Mouse (Mus musculus): Measurements from ENCODE around the gene Ddias. TPM values are rescaled to one million over a fixed set of nuclear protein-coding genes. Genes with fewer than 3 reads are reported as not detected.

The Ddias gene
- total and polyA plus RNA-seq, 2 experiments: 0.21 to 1.0 TPM

DNA sequence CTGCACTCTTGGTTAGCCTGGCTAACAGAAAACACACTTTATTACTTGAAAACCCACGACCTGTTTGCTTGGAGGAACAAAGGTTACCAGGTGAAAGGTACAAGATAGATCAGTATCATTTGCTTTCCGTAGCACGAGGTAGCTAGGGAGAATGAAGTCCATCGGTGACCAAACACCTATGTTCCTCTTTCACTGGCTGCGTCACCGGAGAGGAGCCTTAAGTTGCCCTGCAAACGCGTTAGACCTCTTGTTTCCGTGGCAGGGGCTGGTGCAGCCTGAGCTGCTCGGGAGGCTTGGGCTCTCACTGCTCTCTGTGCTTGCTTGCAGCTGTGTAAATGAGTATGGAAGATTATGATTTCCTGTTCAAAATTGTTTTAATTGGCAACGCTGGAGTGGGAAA is 54.4 kb downstream of the Ddias start:
- peak; percentile 93 for DNase-seq (ENCODE audit: extremely low read depth, low read depth, low spot score)

DNA sequence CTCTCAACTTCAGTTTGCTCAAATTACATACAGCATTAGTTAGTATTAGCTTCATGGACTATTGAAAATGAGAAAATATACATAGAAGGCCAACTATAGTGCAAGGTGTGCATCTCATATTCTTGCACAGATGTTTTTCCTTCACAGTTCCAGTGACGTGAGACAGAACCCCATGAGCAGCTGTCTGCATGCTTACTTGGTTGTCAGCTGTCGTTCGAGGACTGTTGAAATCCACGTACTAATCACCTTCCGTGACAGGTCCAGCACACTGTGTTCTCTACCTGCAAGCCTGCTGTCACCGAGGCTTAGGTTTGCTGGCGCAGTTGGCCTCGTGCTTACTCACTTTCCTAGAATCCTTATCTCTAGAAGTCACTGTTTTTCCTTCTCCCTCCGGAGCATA is 56.2 kb downstream of the Ddias start:
- 76% methylated on average over 9 of the region's 9 CpGs for WGBS
- Histone ChIP-seq H3K4me3 (ENCODE audit: insufficient read depth, low read depth, low read length) (no peak overlapping the region), H3K36me3 (ENCODE audit: control insufficient read depth, insufficient read depth, low read length) (no peaks in the 10 kb centered on the region), H3K4me1 (ENCODE audit: control insufficient read depth, insufficient read depth, low read length) (peaks cover 6% of the 10 kb centered on the region; the same call in 1 of the 2 replicates), H3K27ac (replicated peaks; ENCODE audit: insufficient read depth, low read depth, low read length) (no peak overlapping the region), H3K9ac (ENCODE audit: low read depth, low read length) (no peak overlapping the region), H3K79me2 (ENCODE audit: control insufficient read depth, insufficient read depth, low read length) (peaks cover 5% of the 10 kb centered on the region; the same call in 1 of the 2 replicates), H3K27me3 (ENCODE audit: control insufficient read depth, insufficient read depth, low read length) (no peaks in the 10 kb centered on the region)
- peak; percentile 25 for DNase-seq (ENCODE audit: extremely low read depth, low read depth, low spot score)
- TF ChIP-seq CTCF (IDR thresholded peaks at IDR 0.05; ENCODE audit: low read depth, low read length): no peak
- TF ChIP-seq POLR2A (IDR thresholded peaks at IDR 0.05; ENCODE audit: extremely low read depth, insufficient read depth, low read length): no peak

More for the DNA sequence above, 54.4 kb downstream of the Ddias start:
- TF ChIP-seq POLR2A (IDR thresholded peaks at IDR 0.05; ENCODE audit: extremely low read depth, insufficient read depth, low read length) (0 out of 2 replicates have a peak, but pooled peaks have one; percentile 25), CTCF (IDR thresholded peaks at IDR 0.05; ENCODE audit: low read depth, low read length) (no peak)
- Histone ChIP-seq H3K9ac (ENCODE audit: low read depth, low read length) (peak overlapping the region; percentile 44), H3K79me2 (ENCODE audit: control insufficient read depth, insufficient read depth, low read length) (peaks cover 10% of the 10 kb centered on the region; the same call in 1 of the 2 replicates), H3K27me3 (ENCODE audit: control insufficient read depth, insufficient read depth, low read length) (no peaks in the 10 kb centered on the region), H3K36me3 (ENCODE audit: control insufficient read depth, insufficient read depth, low read length) (peaks cover 4% of the 10 kb centered on the region; the same call in 1 of the 2 replicates), H3K4me1 (ENCODE audit: control insufficient read depth, insufficient read depth, low read length) (peaks cover 6% of the 10 kb centered on the region; the same call in 1 of the 2 replicates), H3K27ac (replicated peaks; ENCODE audit: insufficient read depth, low read depth, low read length) (peak overlapping the region; percentile 49), H3K4me3 (ENCODE audit: insufficient read depth, low read depth, low read length) (peak overlapping the region; percentile 53)
- 23% methylated on average over 11 of the region's 11 CpGs for WGBS

DNA sequence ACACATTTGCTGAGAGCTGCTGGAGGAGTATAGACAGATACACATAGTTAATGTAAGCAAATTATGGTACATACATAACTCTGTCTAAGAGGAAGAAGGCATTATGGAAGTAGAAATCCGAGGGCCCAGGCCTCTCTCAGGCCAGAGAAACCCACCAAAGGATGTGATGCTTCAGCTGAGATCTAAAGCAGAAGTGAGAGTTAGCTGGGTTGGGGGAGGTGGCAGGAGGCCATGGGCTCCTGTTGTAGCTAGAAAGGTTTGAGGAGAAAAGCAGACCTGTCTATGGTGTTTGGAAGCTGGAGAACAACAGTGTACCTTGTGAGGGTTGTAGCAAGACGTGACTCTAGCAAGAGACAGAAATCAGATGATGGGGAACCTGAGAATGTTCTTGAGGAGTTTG is 56.8 kb downstream of the Ddias start:
- no peak for TF ChIP-seq CTCF (IDR thresholded peaks at IDR 0.05; ENCODE audit: low read depth, low read length)
- TF ChIP-seq POLR2A (IDR thresholded peaks at IDR 0.05; ENCODE audit: extremely low read depth, insufficient read depth, low read length): no peak
- DNase-seq (ENCODE audit: extremely low read depth, low read depth, low spot score): no peak
- no peaks in the 10 kb centered on the region for H3K79me2 ChIP-seq (ENCODE audit: control insufficient read depth, insufficient read depth, low read length)
- H3K36me3 ChIP-seq (ENCODE audit: control insufficient read depth, insufficient read depth, low read length): no peaks in the 10 kb centered on the region
- H3K4me1 ChIP-seq (ENCODE audit: control insufficient read depth, insufficient read depth, low read length): peaks cover 4% of the 10 kb centered on the region; the same call in 1 of the 2 replicates
- H3K9ac ChIP-seq (ENCODE audit: low read depth, low read length): no peak overlapping the region
- H3K27me3 ChIP-seq (ENCODE audit: control insufficient read depth, insufficient read depth, low read length): no peaks in the 10 kb centered on the region
- H3K4me3 ChIP-seq (ENCODE audit: insufficient read depth, low read depth, low read length): no peak overlapping the region
- 78% methylated on average over 2 of the region's 2 CpGs for WGBS
- H3K27ac ChIP-seq (replicated peaks; ENCODE audit: insufficient read depth, low read depth, low read length): no peak overlapping the region

DNA sequence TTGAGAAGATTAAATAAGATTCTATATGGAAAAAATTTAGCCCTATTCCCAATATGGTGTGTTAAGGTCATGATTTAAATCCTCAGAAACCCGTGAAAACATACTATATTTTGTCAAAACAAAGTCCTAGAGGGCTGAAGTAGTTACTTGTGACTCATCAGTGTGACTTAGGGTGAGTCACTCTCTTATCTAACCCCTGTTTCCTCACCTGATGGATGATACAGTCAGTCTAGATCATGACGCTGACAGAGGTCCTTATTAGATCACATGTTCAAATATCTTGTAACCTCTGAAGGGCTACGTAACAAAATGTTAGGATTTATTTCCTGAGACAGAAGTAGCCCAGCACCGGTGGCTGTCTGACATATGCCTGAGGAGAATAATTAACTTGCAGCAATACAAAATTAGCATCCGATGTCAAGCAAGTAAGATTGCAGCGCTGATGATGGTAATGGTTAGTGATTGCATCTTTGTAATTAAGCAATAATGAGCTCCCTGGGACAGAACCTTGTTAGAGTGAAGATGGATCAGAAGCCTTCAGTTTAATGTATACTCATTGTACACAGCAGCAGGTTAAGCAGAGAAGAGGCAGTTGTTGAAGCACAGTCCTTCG is 62.3 kb downstream of the Ddias start:
- Histone ChIP-seq H3K79me2 (ENCODE audit: control insufficient read depth, insufficient read depth, low read length) (no peaks in the 10 kb centered on the region), H3K36me3 (ENCODE audit: control insufficient read depth, insufficient read depth, low read length) (no peaks in the 10 kb centered on the region), H3K9ac (ENCODE audit: low read depth, low read length) (no peak overlapping the region), H3K27me3 (ENCODE audit: control insufficient read depth, insufficient read depth, low read length) (no peaks in the 10 kb centered on the region), H3K27ac (replicated peaks; ENCODE audit: insufficient read depth, low read depth, low read length) (no peak overlapping the region), H3K4me1 (ENCODE audit: control insufficient read depth, insufficient read depth, low read length) (no peaks in the 10 kb centered on the region), H3K4me3 (ENCODE audit: insufficient read depth, low read depth, low read length) (no peak overlapping the region)
- TF ChIP-seq CTCF (IDR thresholded peaks at IDR 0.05; ENCODE audit: low read depth, low read length) (no peak), POLR2A (IDR thresholded peaks at IDR 0.05; ENCODE audit: extremely low read depth, insufficient read depth, low read length) (no peak)
- 81% methylated on average over 7 of the region's 7 CpGs for WGBS
- DNase-seq (ENCODE audit: extremely low read depth, low read depth, low spot score): no peak

Other genes starting within 250 kb of the Ddias start
- 1.1 and 1.3 TPM in 2 replicates for gene Ankrd42, start 237.1 kb downstream of the Ddias start, total RNA-seq (2014; rRNA removed)
- gene Ankrd42, start 237.1 kb downstream of the Ddias start, polyA plus RNA-seq (2012; rRNA removed): 0.32 and 0.65 TPM in 2 replicates
- 18.7 and 23.7 TPM in 2 replicates for gene Pcf11, start 204.3 kb downstream of the Ddias start, total RNA-seq (2014; rRNA removed)
- 6.0 and 7.6 TPM in 2 replicates for gene Pcf11, start 204.3 kb downstream of the Ddias start, polyA plus RNA-seq (2012; rRNA removed)
- 11.5 and 12.1 TPM in 2 replicates for gene Rab30, start 132.6 kb downstream of the Ddias start, total RNA-seq (2014; rRNA removed)
- 2.9 and 4.5 TPM in 2 replicates for gene Rab30, start 132.6 kb downstream of the Ddias start, polyA plus RNA-seq (2012; rRNA removed)
- gene Prcp, start 223 bp upstream of the Ddias start, total RNA-seq (2014; rRNA removed): 6.2 and 6.6 TPM in 2 replicates
- gene Prcp, start 223 bp upstream of the Ddias start, polyA plus RNA-seq (2012; rRNA removed): 4.2 and 4.6 TPM in 2 replicates
- 0.07 and 0.09 TPM in 2 replicates for gene Fam181b, start 205.6 kb upstream of the Ddias start, total RNA-seq (2014; rRNA removed)
- 0.12 and 0.26 TPM in 2 replicates for gene Fam181b, start 205.6 kb upstream of the Ddias start, polyA plus RNA-seq (2012; rRNA removed)